In the genomic region with DNA sequence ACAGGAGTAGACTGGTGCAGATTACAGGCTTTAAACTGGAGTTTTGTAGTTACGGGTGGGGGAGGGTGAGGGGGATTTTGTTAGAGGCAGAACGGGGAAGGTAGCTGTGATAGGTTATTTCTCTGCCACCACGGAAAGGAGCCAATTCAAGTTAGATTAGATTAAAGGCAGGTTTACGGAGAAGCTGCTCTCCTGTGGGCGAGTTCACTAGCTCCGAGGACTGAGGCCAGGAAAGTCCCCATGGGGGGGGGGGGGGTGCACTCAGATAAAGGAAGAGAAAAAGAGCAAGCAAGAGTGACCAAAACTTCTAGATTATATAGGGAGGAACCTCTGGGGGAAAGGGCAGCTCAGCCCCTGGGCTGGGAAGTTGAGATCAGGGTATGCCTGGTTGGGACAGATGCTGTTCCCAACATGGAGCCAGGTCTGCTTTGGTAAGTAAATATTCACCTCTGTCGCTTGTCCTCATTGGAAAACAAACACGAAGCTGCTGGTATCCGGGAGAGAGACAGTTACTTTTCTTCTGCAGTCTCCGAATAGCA, we compare ENCODE assay signal across 8 mouse cellular contexts. TPM values are rescaled to one million over a fixed set of nuclear protein-coding genes. Genes with fewer than 3 reads are reported as not detected.
DNase-seq lines count a peak whose midpoint lies in the region; ATAC-seq and TF ChIP-seq lines count a peak whose summit lies in the region.

No protein-coding gene starts in this region.

- no peaks in the 10 kb centered on the region for H3K9me3 ChIP-seq in lung, embryonic 14.5 days (ENCODE audit: low read depth, low read length)
- no peaks in the 10 kb centered on the region for H3K9me3 ChIP-seq in forebrain, embryonic 14.5 days (replicated peaks; ENCODE audit: control insufficient read depth, low read length)
- no peaks in the 10 kb centered on the region for H3K9me3 ChIP-seq in kidney, embryonic 14.5 days (ENCODE audit: control insufficient read depth, low read length)
- H3K9me3 ChIP-seq in megakaryocyte, embryonic 14.5 days: no peaks in the 10 kb centered on the region

- H3K4me2 ChIP-seq in lung, embryonic 14.5 days: peak overlapping the region; percentile 91
- peak overlapping the region; percentile 67 for H3K4me2 ChIP-seq in forebrain, embryonic 14.5 days (ENCODE audit: low read length)
- H3K4me2 ChIP-seq in kidney, embryonic 14.5 days (replicated peaks; ENCODE audit: low read depth, low read length): peak overlapping the region; percentile 75

- peak overlapping the region; percentile 99 for H3K27ac ChIP-seq in lung, embryonic 14.5 days (ENCODE audit: low read depth)
- H3K27ac ChIP-seq in forebrain, embryonic 14.5 days (ENCODE audit: low read depth, low read length): peak overlapping the region; percentile 98
- H3K27ac ChIP-seq in kidney, embryonic 14.5 days (ENCODE audit: low read depth, low read length): peak overlapping the region; percentile 99
- peak overlapping the region; percentile 99 for H3K27ac ChIP-seq in small intestine, adult 2 months (ENCODE audit: insufficient read depth, low read depth, low read length)

- DNase-seq in lung, embryonic 14.5 days: peak; percentile 55
- no peak for DNase-seq in lung, postnatal 10 days
- DNase-seq in forebrain, embryonic 14.5 days (ENCODE audit: low spot score): no peak
- no peak for DNase-seq in gastrocnemius, postnatal 25 days

- TF ChIP-seq CTCF in lung, embryonic 14.5 days (IDR thresholded peaks at IDR 0.05; ENCODE audit: low read depth): no peak
- TF ChIP-seq CTCF in small intestine, adult 2 months (IDR thresholded peaks at IDR 0.05; ENCODE audit: extremely low read depth, insufficient read length, insufficient replicate concordance, low read depth, low read length): no peak

- peak overlapping the region; percentile 81 for H3K4me3 ChIP-seq in lung, embryonic 14.5 days (ENCODE audit: low read depth, low read length)
- peak overlapping the region; percentile 94 for H3K4me3 ChIP-seq in forebrain, embryonic 14.5 days (ENCODE audit: low read depth, low read length)
- H3K4me3 ChIP-seq in kidney, embryonic 14.5 days (ENCODE audit: low read length): peak overlapping the region; percentile 88
- peak overlapping the region; percentile 93 for H3K4me3 ChIP-seq in megakaryocyte, embryonic 14.5 days (replicated peaks)
- peak overlapping the region; percentile 79 for H3K4me3 ChIP-seq in small intestine, adult 2 months (ENCODE audit: low read depth, low read length)

- peaks cover 13% of the 10 kb centered on the region; the same call in 1 of the 2 replicates for H3K36me3 ChIP-seq in lung, embryonic 14.5 days (ENCODE audit: insufficient read depth)
- H3K36me3 ChIP-seq in forebrain, embryonic 14.5 days (ENCODE audit: control insufficient read depth, insufficient read depth, low read length): peaks cover 6% of the 10 kb centered on the region; the same call in 1 of the 2 replicates
- peaks cover 9% of the 10 kb centered on the region for H3K36me3 ChIP-seq in kidney, embryonic 14.5 days (ENCODE audit: control insufficient read depth, insufficient read depth, low read length)
- H3K36me3 ChIP-seq in megakaryocyte, embryonic 14.5 days (replicated peaks; ENCODE audit: low read length): peaks cover 33% of the 10 kb centered on the region
- 0 out of 2 replicates have a peak, but pooled peaks cover 1% of the 10 kb centered on the region for H3K36me3 ChIP-seq in small intestine, adult 2 months (ENCODE audit: control insufficient read depth, insufficient read depth, low read length)

- no peaks in the 10 kb centered on the region for H3K27me3 ChIP-seq in lung, embryonic 14.5 days (ENCODE audit: insufficient read depth, low read length)
- no peaks in the 10 kb centered on the region for H3K27me3 ChIP-seq in forebrain, embryonic 14.5 days (replicated peaks; ENCODE audit: control insufficient read depth, insufficient read depth, low read length)
- H3K27me3 ChIP-seq in kidney, embryonic 14.5 days (ENCODE audit: control insufficient read depth, insufficient read depth, low read length): no peaks in the 10 kb centered on the region
- H3K27me3 ChIP-seq in megakaryocyte, embryonic 14.5 days (replicated peaks): no peaks in the 10 kb centered on the region
- H3K27me3 ChIP-seq in small intestine, adult 2 months (ENCODE audit: control insufficient read depth, insufficient read depth, low read length): no peaks in the 10 kb centered on the region

- peaks cover 11% of the 10 kb centered on the region; the same call in 1 of the 2 replicates for H3K4me1 ChIP-seq in lung, embryonic 14.5 days (ENCODE audit: insufficient read depth)
- peaks cover 5% of the 10 kb centered on the region for H3K4me1 ChIP-seq in forebrain, embryonic 14.5 days (ENCODE audit: control insufficient read depth, insufficient read depth, low read length)
- peaks cover 6% of the 10 kb centered on the region; the same call in 1 of the 2 replicates for H3K4me1 ChIP-seq in kidney, embryonic 14.5 days (ENCODE audit: control insufficient read depth, insufficient read depth, low read length)
- peaks cover 48% of the 10 kb centered on the region for H3K4me1 ChIP-seq in megakaryocyte, embryonic 14.5 days
- no peaks in the 10 kb centered on the region; the same call in 1 of the 2 replicates for H3K4me1 ChIP-seq in small intestine, adult 2 months (ENCODE audit: control insufficient read depth, insufficient read depth, insufficient read length, low read length)

- TF ChIP-seq POLR2A in small intestine, adult 2 months (IDR thresholded peaks at IDR 0.05; ENCODE audit: low read depth, low read length): no peak

- 3% methylated on average over 10 of the region's 10 CpGs for WGBS in lung, embryonic 14.5 days
- WGBS in forebrain, embryonic 14.5 days: 1% methylated on average over 10 of the region's 10 CpGs
- WGBS in kidney, embryonic 14.5 days: under 1% methylated on average over 10 of the region's 10 CpGs
- WGBS in small intestine, adult 2 months: 3% methylated on average over 10 of the region's 10 CpGs

- peak overlapping the region; percentile 99 for H3K9ac ChIP-seq in lung, embryonic 14.5 days
- peak overlapping the region; percentile 98 for H3K9ac ChIP-seq in forebrain, embryonic 14.5 days (ENCODE audit: low read length)
- peak overlapping the region; percentile 97 for H3K9ac ChIP-seq in kidney, embryonic 14.5 days (ENCODE audit: low read depth, low read length)

- peak; percentile 29 for ATAC-seq in lung, embryonic 14.5 days (ENCODE audit: insufficient read depth)
- ATAC-seq in activated CD4-positive, CD25-positive, alpha-beta regulatory T cell, adult 4 months: peak; percentile 20
- ATAC-seq in forebrain, embryonic 14.5 days: peak; percentile 13
- peak; percentile 45 for ATAC-seq in kidney, embryonic 14.5 days (ENCODE audit: low FRiP score, low TSS enrichment)

RNA-seq across cellular contexts. Expression of gene Zfp62, which starts 0.5 kb away (rescaled TPM):
- 42.0 and 42.8 TPM in 2 replicates for polyA plus RNA-seq in lung, embryonic 14.5 days (2014; fragmentation: Nextera tagmentation; extraction: Ambion mirVana)
- 10 to 100 TPM; 47.9 to 54.3 TPM for polyA plus RNA-seq in activated CD4-positive, CD25-positive, alpha-beta regulatory T cell, adult 4 months (2017; shearing (Covaris generic))
- 56.6 and 64.7 TPM in 2 replicates for polyA plus RNA-seq in forebrain, embryonic 14.5 days (2014; fragmentation: Nextera tagmentation; extraction: Ambion mirVana)
- polyA plus RNA-seq in kidney, embryonic 14.5 days (2014; fragmentation: Nextera tagmentation; extraction: Ambion mirVana): 27.6 and 51.1 TPM in 2 replicates
- 1.5 TPM in 1 of 2 replicates, not detected in the other for polyA plus RNA-seq in megakaryocyte, embryonic 14.5 days (2012; ENCODE audit: insufficient read depth, low replicate concordance)
- 0.38 and 0.42 TPM in 2 replicates for polyA plus RNA-seq in small intestine, adult 2 months (2012; rRNA removed)
- 10 to 100 TPM; 20.3 to 22.8 TPM for total RNA-seq in gastrocnemius, postnatal 25 days (2021)

RNA-seq across cellular contexts. Expression of gene Btnl9, which starts 15.6 kb away (rescaled TPM):
- polyA plus RNA-seq in lung, embryonic 14.5 days (2014; fragmentation: Nextera tagmentation; extraction: Ambion mirVana): 0.89 and 1.1 TPM in 2 replicates
- polyA plus RNA-seq in activated CD4-positive, CD25-positive, alpha-beta regulatory T cell, adult 4 months (2017; shearing (Covaris generic)): not detected
- 0.37 TPM in 1 of 2 replicates, not detected in the other for polyA plus RNA-seq in forebrain, embryonic 14.5 days (2014; fragmentation: Nextera tagmentation; extraction: Ambion mirVana)
- polyA plus RNA-seq in kidney, embryonic 14.5 days (2014; fragmentation: Nextera tagmentation; extraction: Ambion mirVana): 1.6 and 3.1 TPM in 2 replicates
- 7.0 and 7.1 TPM in 2 replicates for polyA plus RNA-seq in megakaryocyte, embryonic 14.5 days (2012; ENCODE audit: insufficient read depth, low replicate concordance)
- polyA plus RNA-seq in small intestine, adult 2 months (2012; rRNA removed): 0.53 and 1.2 TPM in 2 replicates
- total RNA-seq in gastrocnemius, postnatal 25 days (2021): 1 to 10 TPM; 1.6 to 3.5 TPM

RNA-seq across cellular contexts. Expression of gene Mgat1, which starts 41.4 kb away (rescaled TPM):
- polyA plus RNA-seq in lung, embryonic 14.5 days (2014; fragmentation: Nextera tagmentation; extraction: Ambion mirVana): 59.3 and 60.0 TPM in 2 replicates
- polyA plus RNA-seq in activated CD4-positive, CD25-positive, alpha-beta regulatory T cell, adult 4 months (2017; shearing (Covaris generic)): 10 to 100 TPM; 55.3 to 85.9 TPM
- 23.5 and 23.8 TPM in 2 replicates for polyA plus RNA-seq in forebrain, embryonic 14.5 days (2014; fragmentation: Nextera tagmentation; extraction: Ambion mirVana)
- polyA plus RNA-seq in kidney, embryonic 14.5 days (2014; fragmentation: Nextera tagmentation; extraction: Ambion mirVana): 43.8 and 55.3 TPM in 2 replicates
- polyA plus RNA-seq in megakaryocyte, embryonic 14.5 days (2012; ENCODE audit: insufficient read depth, low replicate concordance): 64.1 and 65.8 TPM in 2 replicates
- polyA plus RNA-seq in small intestine, adult 2 months (2012; rRNA removed): 97.4 and 231 TPM in 2 replicates
- total RNA-seq in gastrocnemius, postnatal 25 days (2021): 10 to 100 TPM; 33.7 to 33.9 TPM

RNA-seq across cellular contexts. Expression of gene Olfr1394, which starts 48.4 kb away (rescaled TPM):
- polyA plus RNA-seq in lung, embryonic 14.5 days (2014; fragmentation: Nextera tagmentation; extraction: Ambion mirVana): not detected in 2 replicates
- not detected for polyA plus RNA-seq in activated CD4-positive, CD25-positive, alpha-beta regulatory T cell, adult 4 months (2017; shearing (Covaris generic))
- not detected in 2 replicates for polyA plus RNA-seq in forebrain, embryonic 14.5 days (2014; fragmentation: Nextera tagmentation; extraction: Ambion mirVana)
- not detected in 2 replicates for polyA plus RNA-seq in kidney, embryonic 14.5 days (2014; fragmentation: Nextera tagmentation; extraction: Ambion mirVana)
- not detected in 2 replicates for polyA plus RNA-seq in megakaryocyte, embryonic 14.5 days (2012; ENCODE audit: insufficient read depth, low replicate concordance)
- not detected in 2 replicates for polyA plus RNA-seq in small intestine, adult 2 months (2012; rRNA removed)
- not detected for total RNA-seq in gastrocnemius, postnatal 25 days (2021)

Comparison
In these comparisons a context has a peak if more than half of its experiments do, and no peak if none do; other contexts are left out.
1. RNA of gene Zfp62, which starts 0.5 kb away (polyA plus RNA-seq): 56.6 to 64.7 TPM in forebrain, embryonic 14.5 days, 47.9 to 54.3 TPM in activated CD4-positive, CD25-positive, alpha-beta regulatory T cell, adult 4 months, 27.6 to 51.1 TPM in kidney, embryonic 14.5 days and 42.0 to 42.8 TPM in lung, embryonic 14.5 days; 1.5 TPM in megakaryocyte, embryonic 14.5 days and 0.38 to 0.42 TPM in small intestine, adult 2 months; every median in the first group is over 10 times any median in the second.
2. Peak in every context shown above with its lines, with median percentiles within 50 percentile points of each other: ATAC-seq, H3K27ac ChIP-seq, H3K4me2 ChIP-seq, H3K4me3 ChIP-seq and H3K9ac ChIP-seq.